Mouse (Mus musculus) neural tube, embryonic 12.5 days (tissue): Measurements from ENCODE around the gene Dstn. TPM values are rescaled to one million over a fixed set of nuclear protein-coding genes. Genes with fewer than 3 reads are reported as not detected.

ENCODE experiments used
- ATAC-seq: fragments of 200-750 bp; cut with Nextera tagmentation; 2 replicates; pipeline ENCODE4 v1.8.0; 2017; ENCODE audit warnings: low read depth, mild to moderate bottlenecking, moderate TSS enrichment, moderate library complexity; ENCODE audit not compliant: low FRiP score
- H3K27ac ChIP-seq: fragments of 300-500 bp; sonication (generic); 2 replicates; pipeline ENCODE4 v1.5.1; 2016
- H3K27me3 ChIP-seq: fragments of 300-500 bp; sonication (generic); replicated peaks from 2 replicates; pipeline ENCODE4 v1.6.1; 2016; ENCODE audit warnings: mild to moderate bottlenecking
- H3K36me3 ChIP-seq: fragments of 300-500 bp; sonication (generic); 2 replicates; pipeline ENCODE4 v1.6.1; 2016; ENCODE audit warnings: mild to moderate bottlenecking
- H3K4me1 ChIP-seq: fragments of 300-500 bp; sonication (generic); 2 replicates; pipeline ENCODE4 v1.6.1; 2016
- H3K4me2 ChIP-seq: fragments of 300-500 bp; sonication (generic); replicated peaks from 2 replicates; pipeline ENCODE4 v1.6.1; 2016; ENCODE audit warnings: mild to moderate bottlenecking
- H3K4me3 ChIP-seq: fragments of 300-500 bp; sonication (generic); 2 replicates; pipeline ENCODE4 v1.5.1; 2016
- H3K9ac ChIP-seq: fragments of 300-500 bp; sonication (generic); 2 replicates; pipeline ENCODE4 v1.6.1; 2016; ENCODE audit warnings: mild to moderate bottlenecking
- H3K9me3 ChIP-seq: fragments of 300-500 bp; sonication (generic); 2 replicates; pipeline ENCODE4 v1.6.1; 2016; ENCODE audit warnings: mild to moderate bottlenecking
- WGBS: fragments of 180-500 bp; shearing (Covaris S2); methylation state at CpG from one replicate; pipeline ENCODE4 v1.1.7; 2016; 5-methylcytosine and 5-hydroxymethylcytosine counted together
- polyA plus RNA-seq: library from polyadenylated mRNA; unstranded; fragments of >200 nt; fragmentation: Nextera tagmentation; extraction: Ambion mirVana; gene quantifications from 2 replicates; pipeline ENCODE4 v1.2.1, GENCODE M21; 2016

The Dstn gene
- polyA plus RNA-seq, 1 experiment from 2014 or later, result 391 TPM

- ATAC-seq, result no peak
- Histone ChIP-seq H3K4me2 (no peak overlapping the region), H3K27ac (no peak overlapping the region), H3K9ac (no peak overlapping the region), H3K4me3 (no peak overlapping the region), H3K27me3 (no peaks in the 10 kb centered on the region), H3K4me1 (no peaks in the 10 kb centered on the region), H3K9me3 (no peaks in the 10 kb centered on the region), H3K36me3 (0 out of 2 replicates have a peak, but pooled peaks cover 7% of the 10 kb centered on the region)
- WGBS, result 96% methylated on average over 7 of the region's 7 CpGs
These were observed 77.0 kb downstream of the Dstn start for GRCm38 (mm10) chr2:143991964-143992672.

Other genes with a start within 250 kb of the Dstn start
- gene Bfsp1, start 52.1 kb upstream of the Dstn start, polyA plus RNA-seq, result 1.3 and 1.4 TPM in 2 replicates
- gene Rrbp1, start 95.9 kb downstream of the Dstn start, polyA plus RNA-seq, result 42.7 and 48.6 TPM in 2 replicates
- not detected in 2 replicates for gene Banf2, start 117.7 kb downstream of the Dstn start, polyA plus RNA-seq